32 mouse cellular contexts compared by ENCODE assay signal in the genomic region with DNA sequence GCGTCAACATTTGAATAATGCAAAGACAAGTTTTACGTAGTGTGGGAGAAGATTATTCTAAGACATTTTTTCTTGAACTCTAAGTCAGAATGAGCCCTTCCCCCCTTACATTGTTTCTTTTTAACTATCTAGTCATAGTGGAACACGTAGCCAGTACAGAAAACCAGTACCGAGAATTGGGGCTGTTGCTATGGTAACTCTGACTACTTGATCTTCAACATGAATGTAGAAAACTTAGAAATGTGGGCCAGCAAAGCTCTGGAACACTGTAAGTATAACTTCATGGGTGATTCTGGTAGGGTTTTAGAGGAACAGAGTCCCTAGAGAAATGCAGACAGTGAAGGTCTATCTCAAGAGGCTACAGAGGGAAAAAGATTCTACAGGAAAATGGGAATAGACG.
DNase-seq lines count a peak whose midpoint lies in the region; ATAC-seq and TF ChIP-seq lines count a peak whose summit lies in the region.
"Had no signal": no experiment of that assay in that cellular context is flagged by ENCODE, and none has a peak within 500 bp of the region (broad histone marks: within the 10 kb centered on the region; RNA-seq: fewer than 3 reads in every experiment).

No protein-coding gene starts in this region.

- H3K27ac ChIP-seq in midbrain, postnatal 0 days (ENCODE audit: low read depth, low read length), result no peak overlapping the region
- no peak overlapping the region for H3K27ac ChIP-seq in midbrain, embryonic 15.5 days
- H3K27ac ChIP-seq: forebrain, embryonic 13.5 days; heart, embryonic 10.5 days; heart, embryonic 15.5 days; hindbrain, embryonic 13.5 days; kidney, embryonic 15.5 days; layer of hippocampus, adult 2 months; liver, embryonic 14.5 days; macrophage; midbrain, embryonic 13.5 days; neural tube, embryonic 12.5 days had no signal

- no peak overlapping the region for H3K4me3 ChIP-seq in midbrain, postnatal 0 days (ENCODE audit: low read depth, low read length)
- H3K4me3 ChIP-seq in midbrain, embryonic 15.5 days, result no peak overlapping the region
- H3K4me3 ChIP-seq: forebrain, embryonic 13.5 days; heart, embryonic 10.5 days; heart, embryonic 15.5 days; hindbrain, embryonic 13.5 days; kidney, embryonic 15.5 days; layer of hippocampus, adult 2 months; midbrain, embryonic 13.5 days; myocyte; neural tube, embryonic 12.5 days had no signal

- peak; percentile 8 for DNase-seq in layer of hippocampus, adult 11-12 months (ENCODE audit: low spot score)
- no peak for DNase-seq in layer of hippocampus, postnatal 36 days
- peak; percentile 51 for DNase-seq in midbrain, postnatal 0 days (ENCODE audit: low spot score)
- peak; percentile 18 for DNase-seq in brain, embryonic 18.5 days (ENCODE audit: low read depth, low spot score)
- no peak for DNase-seq in kidney, adult 8-10 months
- DNase-seq: adrenal gland, adult 2 months; adrenal gland, postnatal 36 days; B cell, adult 2 months; cerebellum, adult 11 months; cerebellum, adult 9-10 months; cerebellum, postnatal 36 days; gastrocnemius, postnatal 25 days; heart, adult 11 months; kidney, adult 11 months; kidney, postnatal 25 days; left cerebral cortex, postnatal 4 days; lung, adult 2 months; lung, postnatal 10 days had no signal

- no peaks in the 10 kb centered on the region for H3K27me3 ChIP-seq in midbrain, postnatal 0 days (ENCODE audit: insufficient read depth, low read length)
- no peaks in the 10 kb centered on the region for H3K27me3 ChIP-seq in midbrain, embryonic 15.5 days (replicated peaks)
- H3K27me3 ChIP-seq: forebrain, embryonic 13.5 days; heart, embryonic 15.5 days; hindbrain, embryonic 13.5 days; kidney, embryonic 15.5 days; midbrain, embryonic 13.5 days; neural tube, embryonic 12.5 days had no signal

- H3K4me1 ChIP-seq in midbrain, postnatal 0 days (ENCODE audit: insufficient read depth, low read length), result no peaks in the 10 kb centered on the region
- no peaks in the 10 kb centered on the region for H3K4me1 ChIP-seq in midbrain, embryonic 15.5 days
- H3K4me1 ChIP-seq: heart, embryonic 10.5 days; heart, embryonic 15.5 days; hindbrain, embryonic 13.5 days; kidney, embryonic 15.5 days; neural tube, embryonic 12.5 days had no signal

- TF ChIP-seq CTCF in midbrain, postnatal 0 days (IDR thresholded peaks at IDR 0.05), result no peak

- no peak overlapping the region for H3K9ac ChIP-seq in midbrain, postnatal 0 days (replicated peaks; ENCODE audit: low read length, poor library complexity, severe bottlenecking)
- H3K9ac ChIP-seq in midbrain, embryonic 15.5 days, result no peak overlapping the region
- H3K9ac ChIP-seq: forebrain, embryonic 13.5 days; heart, embryonic 15.5 days; hindbrain, embryonic 13.5 days; kidney, embryonic 15.5 days; liver, embryonic 14.5 days; midbrain, embryonic 13.5 days; neural tube, embryonic 12.5 days had no signal

- no peaks in the 10 kb centered on the region for H3K36me3 ChIP-seq in midbrain, postnatal 0 days (ENCODE audit: insufficient read depth, low read length)
- no peaks in the 10 kb centered on the region for H3K36me3 ChIP-seq in midbrain, embryonic 15.5 days (replicated peaks)
- H3K36me3 ChIP-seq: heart, embryonic 10.5 days; heart, embryonic 15.5 days; hindbrain, embryonic 13.5 days; kidney, embryonic 15.5 days; midbrain, embryonic 13.5 days; neural tube, embryonic 12.5 days had no signal

- H3K9me3 ChIP-seq in midbrain, postnatal 0 days (ENCODE audit: low read length), result no peaks in the 10 kb centered on the region
- no peaks in the 10 kb centered on the region for H3K9me3 ChIP-seq in midbrain, embryonic 15.5 days
- H3K9me3 ChIP-seq: forebrain, embryonic 13.5 days; heart, embryonic 10.5 days; heart, embryonic 15.5 days; hindbrain, embryonic 13.5 days; kidney, embryonic 15.5 days; midbrain, embryonic 13.5 days; neural tube, embryonic 12.5 days had no signal

- ATAC-seq in midbrain, postnatal 0 days (ENCODE audit: low FRiP score), result no peak
- no peak for ATAC-seq in midbrain, embryonic 15.5 days (replicated peaks)
- ATAC-seq: activated CD4-positive, CD25-positive, alpha-beta regulatory T cell, adult 4 months; forebrain, embryonic 13.5 days; inflammation-experienced regulatory T-cells, adult 6 months; midbrain, embryonic 13.5 days had no signal

- 45% methylated on average over 5 of the region's 5 CpGs for WGBS in midbrain, postnatal 0 days
- WGBS in midbrain, embryonic 15.5 days, result 59% methylated on average over 5 of the region's 5 CpGs

- H3K4me2 ChIP-seq in midbrain, postnatal 0 days (ENCODE audit: low read depth, low read length, poor library complexity, severe bottlenecking), result no peak overlapping the region
- no peak overlapping the region for H3K4me2 ChIP-seq in midbrain, embryonic 15.5 days
- H3K4me2 ChIP-seq: forebrain, embryonic 13.5 days; heart, embryonic 15.5 days; hindbrain, embryonic 13.5 days; kidney, embryonic 15.5 days; midbrain, embryonic 13.5 days; neural tube, embryonic 12.5 days had no signal

Comparison
In these comparisons a context has a peak if more than half of its experiments do, and no peak if none do; other contexts are left out.
1. DNase-seq: peak in layer of hippocampus, adult 11-12 months (single experiment), midbrain, postnatal 0 days (single experiment) and brain, embryonic 18.5 days (single experiment); none in layer of hippocampus, postnatal 36 days (0 of 2) and kidney, adult 8-10 months (0 of 2).